Mouse (Mus musculus): ENCODE measurements around the gene Gm16440.
"Not testable (repeated sequence)": the region's sequence is repeated elsewhere in the genome, so short reads cannot be mapped to it uniquely, and the experiment has no call there.

Gm16440 gene

DNA sequence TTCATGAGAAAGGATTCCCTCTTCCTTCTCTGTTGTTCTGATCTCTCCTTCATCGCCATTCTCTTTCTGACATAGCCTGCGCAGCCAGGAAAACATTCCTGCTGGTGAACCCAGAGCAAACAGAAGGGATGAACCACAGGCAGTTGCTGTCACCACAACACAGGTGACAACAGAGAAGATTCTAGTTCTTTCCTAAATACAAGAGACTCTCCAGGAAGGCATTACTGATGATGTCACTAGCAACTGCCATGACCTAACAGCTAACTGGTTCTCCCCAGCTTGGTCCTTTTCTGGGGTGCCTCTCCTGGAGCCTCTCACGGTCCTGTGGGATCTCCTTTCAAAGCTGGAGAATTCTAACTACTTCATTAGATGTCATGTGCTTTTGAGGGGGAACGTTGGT, at the start of gene Gm16440:
Gm16440 (minus strand) TSS at position 101 of the 400 bp plus-strand sequence.
- DNase-seq (ENCODE audit: low read depth), result not testable (repeated sequence)

DNA sequence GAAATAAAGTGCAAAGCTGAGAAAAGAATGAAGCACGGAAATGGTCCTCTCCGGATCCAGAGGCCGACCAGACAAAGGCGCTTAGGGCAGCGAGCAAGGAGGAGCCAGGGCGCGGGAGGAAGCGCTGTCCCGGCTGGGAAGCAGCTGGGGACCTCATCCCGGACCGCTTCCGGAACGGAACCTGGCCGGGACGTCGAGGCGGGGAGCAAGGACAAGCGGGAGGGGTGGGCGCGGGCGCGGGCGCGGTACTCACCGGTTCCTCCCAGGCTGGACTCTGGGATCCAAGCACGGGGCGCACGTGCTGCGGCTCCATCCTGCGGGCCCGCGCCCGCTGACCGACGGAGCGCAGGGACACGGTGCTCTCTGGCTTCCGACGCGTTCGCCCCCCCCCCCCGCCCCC, 36.6 kb upstream of the Gm16440 start:
- not testable (repeated sequence) for DNase-seq (ENCODE audit: low read depth)

DNA sequence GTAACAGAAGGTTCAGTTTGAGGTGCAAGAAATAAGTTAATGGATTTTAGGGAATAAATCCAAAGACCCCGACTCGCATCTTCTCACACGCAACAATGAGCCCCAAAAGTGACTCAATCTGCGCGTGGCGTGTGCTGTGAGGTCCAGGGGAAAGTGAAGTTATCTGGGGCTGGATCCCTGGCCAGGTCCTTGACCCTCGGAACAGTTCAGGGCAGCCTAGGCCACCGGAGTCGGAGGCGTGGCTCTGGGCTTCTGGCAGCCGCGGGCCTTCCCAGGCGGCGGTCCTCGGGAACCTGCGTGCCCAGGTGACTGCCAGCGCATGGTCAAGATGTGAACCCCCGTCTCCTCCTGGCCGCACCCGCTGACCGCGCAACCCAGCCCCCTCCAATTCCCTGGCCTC, 36.2 kb upstream of the Gm16440 start:
- DNase-seq (ENCODE audit: low read depth), result not testable (repeated sequence)

DNA sequence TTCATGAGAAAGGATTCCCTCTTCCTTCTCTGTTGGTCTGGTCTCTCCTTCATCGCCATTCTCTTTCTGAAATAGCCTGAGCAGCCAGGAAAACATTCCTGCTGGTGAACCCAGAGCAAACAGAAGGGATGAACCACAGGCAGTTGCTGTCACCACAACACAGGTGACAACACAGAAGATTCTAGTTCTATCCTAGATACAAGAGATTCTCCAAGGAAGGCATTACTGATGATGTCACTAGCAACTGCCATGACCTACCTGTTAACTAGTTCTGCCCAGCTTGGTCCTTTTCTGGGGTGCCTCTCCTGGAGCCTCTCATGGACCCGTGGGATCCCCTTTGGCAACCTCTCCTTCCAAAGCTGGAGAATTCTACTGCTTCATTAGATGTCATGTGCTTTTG, 22.3 kb upstream of the Gm16440 start, which contains the start of gene Gm3591:
Gm3591 (minus strand) TSS at position 101 of the 400 bp plus-strand sequence.
- DNase-seq (ENCODE audit: low read depth), result not testable (repeated sequence)

DNA sequence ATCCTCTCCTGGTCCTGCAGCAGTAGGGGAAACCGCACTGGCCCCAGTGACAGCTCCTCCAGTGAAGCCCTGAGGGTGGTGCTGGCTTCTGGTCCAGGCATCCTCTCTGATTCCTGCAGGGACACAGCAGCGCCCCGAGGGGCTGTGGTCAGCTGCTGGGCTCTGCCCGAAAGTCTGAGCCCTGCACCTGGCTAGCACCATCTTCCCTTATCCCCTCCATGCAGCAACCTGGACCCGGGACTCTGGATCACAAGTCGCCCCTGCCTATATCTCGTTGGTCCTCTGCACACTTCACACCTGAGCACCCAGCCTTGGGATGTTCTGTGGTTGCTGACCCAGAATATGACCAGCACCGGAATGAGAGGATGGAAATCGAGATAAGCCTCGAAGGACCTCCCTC, 46.5 kb downstream of the Gm16440 start, which contains the start of gene Gm3618:
Gm3618 (minus strand) TSS at position 101 of the 400 bp plus-strand sequence.
- DNase-seq (ENCODE audit: low read depth), result not testable (repeated sequence)

All from induced T-regulatory cell, adult 2 months (primary cell).